Mouse (Mus musculus) MEL (cell line): Measurements from ENCODE around the gene Olfr70. TPM values are rescaled to one million over a fixed set of nuclear protein-coding genes. Genes with fewer than 3 reads are reported as not detected.

Experiments used
- DNase-seq: peaks from one replicate; pipeline ENCODE4 v3.0.0; 2011; ENCODE audit warnings: low read depth, low spot score
- H3K27ac ChIP-seq: 2 replicates; pipeline ENCODE4 v1.5.1; 2012; ENCODE audit warnings: low read depth, mild to moderate bottlenecking, control low read depth, low read length, moderate library complexity; ENCODE audit not compliant: control insufficient read depth
- H3K27me3 ChIP-seq, 2 experiments: fragments of 150-350 bp in 1 of 2; sonication (generic) in 1 of 2; 2 replicates each; pipeline ENCODE4 v1.6.1; 2012; ENCODE audit warnings: low read length in 2 of 2, mild to moderate bottlenecking in 2 of 2, improper control_type of control experiment in 1 of 2, moderate library complexity in 1 of 2; ENCODE audit not compliant: insufficient read depth in 2 of 2, control insufficient read depth in 1 of 2
- H3K36me3 ChIP-seq, 2 experiments: 2 replicates each; pipeline ENCODE4 v1.6.1; 2012 to 2014; ENCODE audit warnings: low read length in 2 of 2, improper control_type of control experiment in 1 of 2, inconsistent platforms in 1 of 2, mild to moderate bottlenecking in 1 of 2; ENCODE audit not compliant: insufficient read depth in 2 of 2, control insufficient read depth in 1 of 2
- H3K4me1 ChIP-seq, 2 experiments: fragments of 150-350 bp in 1 of 2; sonication (generic) in 1 of 2; 2 replicates each; pipeline ENCODE4 v1.6.1; 2012; ENCODE audit warnings: low read length in 2 of 2, improper control_type of control experiment in 1 of 2, mild to moderate bottlenecking in 1 of 2; ENCODE audit not compliant: insufficient read depth in 2 of 2, control insufficient read depth in 1 of 2
- H3K4me3 ChIP-seq, 2 experiments: fragments of 150-350 bp in 1 of 2; sonication (generic) in 1 of 2; 2 replicates each; pipeline ENCODE4 v1.5.1; 2012; ENCODE audit warnings: low read depth in 2 of 2, low read length in 2 of 2, mild to moderate bottlenecking in 2 of 2, moderate library complexity in 2 of 2, control low read depth in 1 of 2, improper control_type of control experiment in 1 of 2; ENCODE audit not compliant: control insufficient read depth in 1 of 2, insufficient read depth in 1 of 2
- H3K79me2 ChIP-seq: 2 replicates; pipeline ENCODE4 v1.6.1; 2012; ENCODE audit warnings: mild to moderate bottlenecking, low read length, moderate library complexity; ENCODE audit not compliant: control insufficient read depth, poor library complexity, insufficient read depth
- H3K9ac ChIP-seq: 2 replicates; pipeline ENCODE4 v1.6.1; 2012; ENCODE audit warnings: low read depth, mild to moderate bottlenecking, control low read depth, low read length, moderate library complexity; ENCODE audit not compliant: control insufficient read depth, poor library complexity, severe bottlenecking
- H3K9me3 ChIP-seq: fragments of 150-350 bp; sonication (generic); replicated peaks from 2 replicates; pipeline ENCODE4 v1.6.1; 2012; ENCODE audit warnings: mild to moderate bottlenecking, low read length, improper control_type of control experiment, moderate library complexity; ENCODE audit not compliant: insufficient read depth
- CHD2 ChIP-seq: IDR thresholded peaks from 2 replicates; pipeline ENCODE4 v1.6.1; 2011; ENCODE audit warnings: low read length, improper control_type of control experiment
- E2F4 ChIP-seq: IDR thresholded peaks from 2 replicates; pipeline ENCODE4 v1.6.1; 2011; ENCODE audit warnings: low read depth, low read length, improper control_type of control experiment, borderline replicate concordance
- EP300 ChIP-seq, 2 experiments: IDR thresholded peaks; 2 replicates each; pipeline ENCODE4 v1.6.1; 2011; ENCODE audit warnings: improper control_type of control experiment in 2 of 2, low read length in 2 of 2, low read depth in 1 of 2, mild to moderate bottlenecking in 1 of 2
- GABPA ChIP-seq: IDR thresholded peaks from 2 replicates; pipeline ENCODE4 v1.6.1; 2012; ENCODE audit warnings: low read depth, mild to moderate bottlenecking, inconsistent platforms, low read length, improper control_type of control experiment, moderate library complexity
- GATA1 ChIP-seq: IDR thresholded peaks from 2 replicates; pipeline ENCODE4 v1.6.1; 2011; ENCODE audit warnings: low read depth, low read length, improper control_type of control experiment
- MAFK ChIP-seq: IDR thresholded peaks from 2 replicates; pipeline ENCODE4 v1.6.1; 2011; ENCODE audit warnings: low read depth, mild to moderate bottlenecking, low read length, improper control_type of control experiment, borderline replicate concordance
- MXI1 ChIP-seq: IDR thresholded peaks from 2 replicates; pipeline ENCODE4 v1.6.1; 2011; ENCODE audit warnings: mild to moderate bottlenecking, low read depth, low read length, improper control_type of control experiment
- MYB ChIP-seq: IDR thresholded peaks from 2 replicates; pipeline ENCODE4 v1.6.1; 2011; ENCODE audit warnings: mild to moderate bottlenecking, low read depth, low read length, improper control_type of control experiment
- MYC ChIP-seq: IDR thresholded peaks from 2 replicates; pipeline ENCODE4 v1.6.1; 2011; ENCODE audit warnings: low read depth, mild to moderate bottlenecking, low read length, improper control_type of control experiment, moderate library complexity
- POLR2AphosphoS2 ChIP-seq: IDR thresholded peaks from 2 replicates; pipeline ENCODE4 v1.6.1; 2011; ENCODE audit warnings: low read length, improper control_type of control experiment
- RAD21 ChIP-seq: IDR thresholded peaks from 2 replicates; pipeline ENCODE4 v1.6.1; 2011; ENCODE audit warnings: mild to moderate bottlenecking, low read depth, low read length, improper control_type of control experiment
- RCOR1 ChIP-seq: IDR thresholded peaks from 2 replicates; pipeline ENCODE4 v1.6.1; 2012; ENCODE audit warnings: low read depth, mild to moderate bottlenecking, inconsistent platforms, low read length, improper control_type of control experiment
- SMC3 ChIP-seq: IDR thresholded peaks from 2 replicates; pipeline ENCODE4 v1.6.1; 2011; ENCODE audit warnings: low read depth, low read length, improper control_type of control experiment
- TBP ChIP-seq: IDR thresholded peaks from 2 replicates; pipeline ENCODE4 v1.8.0; 2011; ENCODE audit warnings: low read depth, low read length, improper control_type of control experiment
- TCF12 ChIP-seq: IDR thresholded peaks from 2 replicates; pipeline ENCODE4 v1.6.1; 2014; ENCODE audit warnings: low read depth, mild to moderate bottlenecking, inconsistent platforms, low read length, improper control_type of control experiment, moderate library complexity
- USF1 ChIP-seq: IDR thresholded peaks from 2 replicates; pipeline ENCODE4 v1.6.1; 2014; ENCODE audit warnings: low read depth, mild to moderate bottlenecking, inconsistent platforms, low read length, improper control_type of control experiment, moderate library complexity
- ZC3H11A ChIP-seq: IDR thresholded peaks from 2 replicates; pipeline ENCODE4 v1.6.1; 2012; ENCODE audit warnings: low read depth, mild to moderate bottlenecking, inconsistent platforms, low read length, improper control_type of control experiment
- ZNF384 ChIP-seq: IDR thresholded peaks from 2 replicates; pipeline ENCODE4 v1.6.1; 2012; ENCODE audit warnings: low read depth, mild to moderate bottlenecking, inconsistent platforms, low read length, improper control_type of control experiment
- polyA plus RNA-seq, 2 experiments: library from polyadenylated mRNA; stranded (reverse) in 1 of 2; unstranded in 1 of 2; fragments of >175 nt in 1 of 2; fragments of >200 nt in 1 of 2; gene quantifications; 2 replicates each; pipeline versions ENCODE4 v1.2.1 to v1.2.4; 2012; ENCODE audit warnings: low replicate concordance in 2 of 2, low read depth in 1 of 2; ENCODE audit not compliant: insufficient read length in 2 of 2, insufficient read depth in 1 of 2, missing spikeins in 1 of 2
- total RNA-seq: library from RNA; depleted of rRNA; stranded (reverse); fragments of 300-350 nt; gene quantifications from 2 replicates; pipeline ENCODE4 v1.2.3, GENCODE M21; 2012

Olfr70 gene
- total and polyA plus RNA-seq, 3 experiments: not detected

DNA sequence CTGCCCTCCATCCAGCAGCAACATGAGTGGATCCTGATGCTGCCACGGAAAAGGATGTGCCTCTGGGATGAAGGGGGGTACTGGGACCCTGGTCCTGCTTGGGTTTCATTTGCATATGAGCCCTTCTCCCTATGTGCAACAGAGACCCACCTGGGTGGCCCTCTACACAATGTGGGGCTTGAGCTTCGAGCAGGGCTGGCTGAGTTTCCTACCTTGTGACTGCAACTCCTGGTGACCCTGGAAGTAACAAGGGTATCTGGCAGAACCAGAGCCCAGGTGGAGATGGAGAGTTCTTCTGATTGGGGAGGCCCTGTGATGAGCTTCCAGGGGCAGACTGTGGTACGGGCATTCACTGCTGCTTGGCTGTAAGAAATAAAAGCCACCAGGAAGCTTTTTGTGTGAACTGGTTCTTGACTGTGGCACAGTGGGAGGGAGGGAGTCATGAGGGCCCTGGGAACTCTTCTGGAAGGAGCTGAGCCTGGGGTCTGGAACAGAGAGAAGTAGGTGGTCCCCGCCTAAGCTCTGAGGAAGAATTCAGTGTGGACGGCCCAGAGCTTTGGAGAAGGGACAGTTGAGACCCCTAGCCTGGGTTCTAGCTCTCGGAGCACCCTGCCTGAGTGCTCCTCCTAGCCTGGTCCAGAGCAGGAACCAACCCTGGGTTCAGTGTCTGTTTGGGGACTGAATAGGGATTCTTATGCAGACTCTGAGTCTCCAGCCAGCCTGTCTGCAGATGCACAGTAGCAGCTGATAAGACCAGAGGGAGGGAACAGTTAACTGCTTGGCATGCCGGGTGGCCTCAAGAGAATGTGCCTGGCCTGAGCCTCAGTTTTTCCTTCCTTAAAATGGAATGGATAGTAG lies 27.3 kb upstream of the Olfr70 start:
- H3K27me3 ChIP-seq: peaks cover 3% of the 10 kb centered on the region in 2 experiments; a peak in 2 of 4 replicates
- H3K9me3 ChIP-seq: no peaks in the 10 kb centered on the region
- no peaks in the 10 kb centered on the region for H3K36me3 ChIP-seq
- TF ChIP-seq EP300 (IDR thresholded peaks at IDR 0.05; ENCODE audit: low read depth in 1 of 2, low read length in 2 of 2) (no peak), GABPA (no peak), MYC (no peak), CHD2 (no peak), GATA1 (0 out of 2 replicates have a peak, but pooled peaks have one; percentile 58)
- no peak overlapping the region for H3K4me3 ChIP-seq
- H3K27ac ChIP-seq: no peak overlapping the region
- H3K79me2 ChIP-seq: no peaks in the 10 kb centered on the region
- peak; percentile 57 for DNase-seq
- H3K4me1 ChIP-seq: peaks cover 0 to 19% of the 10 kb centered on the region in 2 experiments; a peak in 2 of 4 replicates
- H3K9ac ChIP-seq: no peak overlapping the region

DNA sequence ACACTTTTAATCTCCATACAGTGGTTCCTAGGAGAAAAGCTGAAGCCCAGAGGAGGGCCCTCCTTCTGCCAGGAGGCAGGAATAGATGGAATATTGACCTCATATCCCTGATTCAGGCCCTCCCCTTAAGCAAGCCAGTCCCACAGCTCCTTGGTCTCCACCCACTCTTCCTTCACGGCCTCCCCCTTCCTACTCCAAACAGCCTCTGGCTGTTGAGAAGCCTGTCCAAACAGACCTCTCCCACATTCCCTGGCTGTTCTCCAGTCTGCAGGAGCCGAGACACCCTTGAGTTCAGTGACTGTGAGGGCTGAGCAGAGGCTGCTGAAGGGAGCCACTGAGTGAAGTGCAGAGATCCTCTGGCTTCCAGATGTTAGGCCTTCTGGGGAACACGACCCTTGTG lies 26.4 kb upstream of the Olfr70 start, which contains the start of gene Hrct1:
Gene Hrct1, plus strand, starts transcription at position 194 of the 400 bp plus-strand sequence.
- Histone ChIP-seq H3K4me3 (no peak within 1 kb of the TSS), H3K36me3 (no peaks in the 10 kb centered on the region), H3K27me3 (peaks cover 3 to 8% of the 10 kb centered on the region in 2 experiments; a peak in 3 of 4 replicates), H3K4me1 (peaks cover 0 to 19% of the 10 kb centered on the region in 2 experiments; a peak in 2 of 4 replicates)
- TF ChIP-seq SMC3 (no peak), ZC3H11A (no peak), E2F4 (no peak), MAFK (no peak), USF1 (no peak), POLR2AphosphoS2 (no peak), ZNF384 (no peak), TBP (no peak), MXI1 (no peak), RCOR1 (no peak), RAD21 (no peak), CHD2 (no peak), MYB (no peak), GABPA (no peak), TCF12 (no peak)
- TF ChIP-seq, all 39 proteins: peak for 0
- H3K27ac ChIP-seq: no peak within 1 kb of the TSS
- DNase-seq: no peak
- no peaks in the 10 kb centered on the region for H3K9me3 ChIP-seq
- H3K79me2 ChIP-seq: no peaks in the 10 kb centered on the region
- no peak within 1 kb of the TSS for H3K9ac ChIP-seq
